Mouse (Mus musculus): ENCODE results near the gene Scarf1. TPM values are rescaled to one million over a fixed set of nuclear protein-coding genes. Genes with fewer than 3 reads are reported as not detected.

Gene Scarf1
- total RNA-seq (2021) = 1 to 10 TPM; 8.7 TPM
- long read RNA-seq, experiment 1, partial matches to known transcripts = 5 of 8 reads
- long read RNA-seq, experiment 1, other reads (novel, unspliced or antisense) = 0 of 8 reads
- long read RNA-seq, experiment 2, transcript Scarf1-201 (11 exons, 2,887 nt) = major isoform, 5 of 7 reads
- long read RNA-seq, experiment 2, partial matches to known transcripts = 1 of 7 reads
- long read RNA-seq, experiment 2, other reads (novel, unspliced or antisense) = 0 of 7 reads

DNA sequence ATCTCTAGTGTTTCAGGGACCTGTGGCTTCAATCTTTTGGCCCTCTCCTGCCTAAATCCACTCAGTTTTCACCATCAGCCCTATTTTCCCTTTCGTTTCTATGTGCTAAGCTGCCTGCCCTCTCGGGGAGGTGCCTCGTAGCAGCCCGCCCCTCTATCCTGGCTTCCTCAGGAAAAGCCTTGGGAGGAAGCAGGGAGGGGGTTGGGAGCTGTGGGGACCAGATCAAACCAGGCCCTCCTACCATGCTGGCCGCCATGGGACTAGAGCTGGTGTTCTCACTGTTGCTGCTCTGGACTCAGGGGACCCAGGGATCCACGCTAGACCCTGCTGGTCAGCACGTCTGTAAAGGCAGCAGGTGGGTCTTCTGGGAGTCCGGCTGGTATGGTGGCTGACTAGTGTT lies at the start of gene Scarf1:
TSS of gene Scarf1 (plus strand) at position 205 of the 400 bp plus-strand sequence.
- peak; percentile 50 to 82 for DNase-seq

DNA sequence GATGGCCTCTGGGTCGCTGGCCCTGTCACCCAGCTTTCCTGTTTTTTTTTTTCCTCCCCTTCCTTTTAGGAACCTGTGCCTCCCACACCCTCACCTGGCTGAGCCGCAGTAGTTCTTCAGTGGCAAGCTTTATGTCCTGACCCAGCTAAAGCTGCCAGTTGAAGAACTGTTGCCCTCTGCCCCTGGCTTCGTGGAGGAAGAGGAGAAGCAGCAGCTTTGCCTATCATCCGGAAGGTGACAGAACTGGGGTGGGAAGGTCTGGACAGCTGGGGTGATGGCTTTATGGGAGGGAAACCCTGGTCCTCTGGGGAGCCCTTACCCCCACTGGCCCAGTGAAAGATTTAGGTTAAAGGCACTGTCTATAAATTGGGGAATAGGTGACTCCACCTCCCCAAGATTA lies 49.7 kb upstream of the Scarf1 start:
- DNase-seq = no peak

DNA sequence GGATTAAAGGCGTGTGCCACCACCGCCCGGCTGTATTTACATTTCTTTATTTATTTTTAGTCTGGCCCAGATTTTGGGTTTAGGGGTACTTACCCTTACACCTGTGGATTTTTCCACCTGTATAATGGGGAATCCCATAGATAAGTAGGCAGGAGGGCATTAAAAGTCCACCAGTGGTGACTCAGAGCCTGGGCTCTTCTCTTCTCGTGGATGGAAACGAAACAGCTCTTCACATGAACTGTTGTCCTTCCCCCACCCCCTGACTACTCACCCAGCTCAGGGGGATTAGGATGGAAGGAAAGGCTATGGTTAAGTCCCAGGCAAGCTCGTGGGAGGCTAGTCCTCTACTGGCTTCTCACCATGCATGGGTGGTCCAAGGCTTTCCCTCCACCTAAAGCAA lies 48.9 kb upstream of the Scarf1 start:
- no peak for DNase-seq

DNA sequence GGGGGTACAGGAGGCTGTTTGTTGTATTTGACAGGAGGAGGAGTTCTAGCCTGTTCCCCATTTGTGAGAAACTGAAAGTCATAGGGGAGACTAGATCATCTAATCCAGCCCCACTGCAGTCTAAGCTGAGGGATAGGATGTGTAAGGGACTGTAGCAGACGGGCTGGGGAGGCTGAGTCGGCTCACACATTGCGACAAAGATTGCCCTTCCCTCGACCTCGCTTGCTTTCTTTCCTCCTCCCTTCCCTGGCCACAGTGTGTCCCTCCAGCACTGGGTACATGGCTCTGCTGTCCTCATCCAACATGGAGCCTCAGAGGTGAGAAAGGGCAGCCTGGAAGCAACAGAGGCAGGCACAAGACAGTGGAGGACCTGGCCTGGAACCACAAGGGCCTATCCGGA lies 48.3 kb upstream of the Scarf1 start:
- no peak for DNase-seq

DNA sequence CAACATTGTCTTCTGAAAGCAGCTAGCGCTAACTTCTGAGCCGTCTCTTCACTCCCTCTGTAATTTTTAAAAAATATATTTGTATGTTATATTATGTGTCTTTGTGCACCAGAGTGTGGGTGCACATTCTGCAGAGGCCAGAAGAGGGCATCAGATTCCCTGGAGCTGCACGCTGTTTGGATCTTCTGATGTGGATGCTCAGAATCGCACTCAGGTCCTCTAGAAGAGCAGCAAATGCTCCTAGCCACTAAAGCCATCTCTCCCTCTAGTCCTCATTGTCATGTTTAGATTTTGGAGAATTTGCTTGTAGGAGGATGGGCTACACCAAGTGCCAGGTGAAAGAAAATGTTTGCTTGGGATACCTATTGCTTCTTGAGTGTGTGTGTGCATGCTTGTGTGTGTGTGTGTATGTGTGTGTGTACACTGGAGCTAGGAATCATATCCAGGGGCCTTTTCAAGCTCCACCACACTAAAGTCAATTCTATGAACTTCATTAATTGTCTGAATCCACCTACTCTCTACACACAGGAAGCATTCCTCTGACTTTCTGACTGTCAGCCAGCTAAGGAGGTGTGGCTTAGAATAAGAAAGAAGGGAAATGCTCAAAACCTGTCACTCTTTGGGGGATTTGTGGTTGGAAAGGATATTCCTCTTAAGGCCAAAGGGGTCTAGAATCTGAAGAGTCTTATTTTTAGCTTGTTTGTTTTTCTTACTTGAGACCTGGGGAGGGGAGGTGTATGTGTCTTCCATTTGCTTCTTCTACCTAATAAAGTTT lies 46.4 kb upstream of the Scarf1 start:
- no peak for DNase-seq

DNA sequence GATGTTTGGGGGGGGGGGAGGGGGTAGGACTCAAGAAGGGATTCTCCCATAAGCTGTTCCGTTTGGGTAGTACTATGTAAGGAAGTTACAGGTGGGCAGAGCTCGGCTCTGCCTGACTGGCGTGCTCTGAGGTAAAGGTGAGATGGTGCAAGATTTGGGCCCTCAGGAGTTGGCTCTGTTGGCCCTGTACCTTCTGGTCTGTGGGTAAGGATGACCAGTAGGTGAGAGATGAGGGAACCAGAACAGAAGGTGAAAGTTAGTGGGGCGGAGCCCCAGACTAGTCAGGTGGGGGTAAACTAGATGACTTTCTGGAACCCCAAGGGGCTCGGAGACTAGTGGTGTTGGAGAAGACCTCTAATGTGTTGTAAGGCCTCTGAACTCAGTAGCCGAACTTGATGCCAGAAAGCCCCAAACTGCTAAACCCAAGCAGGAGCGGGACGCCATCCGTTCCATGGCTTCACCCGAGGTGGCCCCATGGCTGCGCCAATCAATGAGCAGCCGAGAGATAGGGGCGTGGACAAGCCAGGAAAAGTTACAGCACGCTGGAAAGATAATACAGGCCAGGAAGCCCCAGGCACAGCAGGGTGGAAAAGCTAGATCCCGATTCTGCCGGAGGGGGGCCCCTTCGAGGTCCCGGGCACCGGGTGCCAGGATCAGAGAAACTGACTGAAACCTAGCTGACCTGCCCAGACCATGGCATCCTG lies 45.7 kb upstream of the Scarf1 start:
- peak; percentile 87 for DNase-seq

DNA sequence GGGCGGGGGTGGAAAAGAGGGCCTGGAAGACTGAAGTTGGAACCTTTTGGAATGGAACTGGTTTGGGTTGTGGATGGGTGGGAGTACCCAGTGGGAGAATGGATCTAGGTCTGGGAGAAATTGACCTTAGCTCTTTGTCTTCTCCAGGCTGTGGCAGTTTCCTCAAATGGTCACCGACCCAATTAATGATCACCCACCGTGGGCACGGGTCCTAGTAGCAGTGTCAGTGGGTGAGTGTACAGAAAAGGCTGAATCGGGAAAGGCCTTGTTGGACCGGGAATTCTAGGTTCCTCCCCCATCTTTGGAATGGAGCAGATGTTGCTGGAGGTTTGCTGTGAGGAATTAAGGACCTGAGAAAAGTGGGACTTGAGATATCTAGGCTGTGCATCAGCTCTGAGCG lies 44.9 kb upstream of the Scarf1 start:
- DNase-seq = no peak

DNA sequence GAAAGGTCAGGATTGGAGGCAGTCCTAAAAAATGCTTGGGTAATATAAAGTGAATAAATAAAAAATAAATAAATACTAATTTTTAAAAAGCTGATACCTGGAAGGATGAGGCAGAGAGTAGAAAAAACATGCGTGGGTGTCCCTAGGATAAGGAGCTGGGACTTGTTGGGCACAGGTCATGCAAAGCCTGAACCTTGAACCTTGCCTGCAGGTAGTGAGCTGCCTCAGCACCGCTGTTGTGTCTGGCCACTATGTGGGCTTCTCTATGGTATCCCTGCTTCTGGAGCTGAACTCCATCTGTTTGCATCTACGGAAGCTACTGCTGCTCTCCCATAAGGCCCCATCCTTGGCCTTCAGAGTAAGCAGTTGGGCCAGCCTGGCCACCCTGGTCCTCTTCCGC lies 44.1 kb upstream of the Scarf1 start:
- DNase-seq = no peak

DNA sequence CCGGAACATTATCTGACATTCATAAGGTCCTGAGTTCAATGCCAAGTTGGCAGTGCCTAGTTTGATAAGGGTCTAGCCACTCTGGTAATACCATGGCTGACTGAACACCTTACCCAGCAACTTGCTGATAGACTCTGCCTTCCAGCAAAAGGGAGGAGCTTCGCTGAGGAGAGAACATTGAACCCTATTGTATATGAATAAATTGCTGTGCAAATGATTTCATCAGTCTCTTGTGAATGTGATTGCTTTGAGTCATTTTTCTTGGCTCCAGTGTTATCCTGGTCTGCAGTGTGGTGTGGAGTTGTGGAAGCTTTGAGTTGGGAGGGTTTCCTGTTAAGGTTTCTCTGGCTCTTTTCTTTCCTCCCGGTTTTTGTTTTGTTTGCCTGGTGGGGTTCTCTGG lies 42.7 kb upstream of the Scarf1 start:
- DNase-seq = no peak

DNA sequence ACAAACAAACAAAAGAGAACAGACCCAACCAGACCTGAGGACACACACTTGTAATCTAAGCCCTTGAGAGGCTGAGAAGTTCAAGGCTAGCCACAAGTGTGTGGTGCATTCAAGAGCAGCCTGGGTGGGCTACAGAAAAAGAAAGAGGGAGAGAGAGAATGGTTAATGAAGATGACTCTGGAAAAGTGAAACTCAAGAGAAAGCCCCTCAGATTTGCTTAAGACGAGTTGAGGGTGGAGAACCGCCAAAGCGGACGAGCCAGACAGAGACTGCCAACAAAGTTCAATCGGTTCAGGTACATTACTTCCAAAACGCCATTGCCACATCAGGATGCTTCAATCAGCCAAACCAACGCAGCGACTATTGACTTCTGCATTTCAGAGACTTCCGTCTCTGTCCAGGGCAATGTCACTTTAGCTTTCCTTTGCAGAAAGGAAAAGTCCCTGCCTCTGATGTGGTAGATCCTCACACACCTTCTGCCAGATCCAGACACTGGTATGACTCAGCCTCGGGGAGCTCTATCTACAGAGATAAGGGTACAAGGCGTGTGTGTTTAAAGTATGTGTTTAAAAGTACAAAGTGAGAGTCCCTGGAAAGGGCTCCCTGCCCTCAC lies 40.8 kb upstream of the Scarf1 start:
- no peak for DNase-seq

DNA sequence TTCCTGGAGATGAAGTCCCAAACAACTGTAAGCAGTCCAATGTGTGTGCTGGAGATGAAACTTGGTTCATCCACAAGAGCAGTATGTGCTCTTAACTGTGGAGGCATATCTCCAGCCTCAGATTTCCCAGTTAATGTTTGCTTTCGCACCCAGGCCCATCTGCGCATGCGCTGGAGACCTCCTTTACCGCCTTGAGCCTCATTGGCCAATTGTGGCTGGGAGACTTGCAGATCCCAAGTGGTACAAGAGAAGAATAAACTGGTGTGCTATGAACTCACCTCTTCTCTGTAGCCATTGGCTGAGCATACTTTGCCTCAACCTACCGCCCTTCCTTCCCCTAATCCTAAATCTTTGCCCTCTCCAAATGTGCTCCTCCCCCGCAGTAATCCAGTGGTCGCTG lies 40.0 kb upstream of the Scarf1 start:
- DNase-seq = no peak

DNA sequence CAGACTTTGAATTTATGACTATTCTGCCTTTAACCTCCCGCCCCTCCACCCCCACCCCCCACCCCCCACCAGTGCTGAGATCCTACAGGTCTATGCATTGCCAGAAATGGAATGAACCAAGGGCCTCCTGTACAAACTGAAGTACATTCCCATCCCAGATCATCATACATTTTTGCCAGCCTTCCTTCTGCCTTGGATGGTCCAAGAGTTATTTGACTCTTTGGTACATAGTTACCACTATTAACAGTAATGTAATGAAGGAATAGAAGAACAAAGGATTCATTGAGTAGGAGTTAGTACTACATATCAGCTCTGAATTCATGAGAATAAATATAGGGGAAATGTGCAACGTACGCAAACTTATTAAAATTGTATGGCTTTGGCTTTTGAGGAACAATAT lies 27.1 kb upstream of the Scarf1 start:
- DNase-seq = no peak

DNA sequence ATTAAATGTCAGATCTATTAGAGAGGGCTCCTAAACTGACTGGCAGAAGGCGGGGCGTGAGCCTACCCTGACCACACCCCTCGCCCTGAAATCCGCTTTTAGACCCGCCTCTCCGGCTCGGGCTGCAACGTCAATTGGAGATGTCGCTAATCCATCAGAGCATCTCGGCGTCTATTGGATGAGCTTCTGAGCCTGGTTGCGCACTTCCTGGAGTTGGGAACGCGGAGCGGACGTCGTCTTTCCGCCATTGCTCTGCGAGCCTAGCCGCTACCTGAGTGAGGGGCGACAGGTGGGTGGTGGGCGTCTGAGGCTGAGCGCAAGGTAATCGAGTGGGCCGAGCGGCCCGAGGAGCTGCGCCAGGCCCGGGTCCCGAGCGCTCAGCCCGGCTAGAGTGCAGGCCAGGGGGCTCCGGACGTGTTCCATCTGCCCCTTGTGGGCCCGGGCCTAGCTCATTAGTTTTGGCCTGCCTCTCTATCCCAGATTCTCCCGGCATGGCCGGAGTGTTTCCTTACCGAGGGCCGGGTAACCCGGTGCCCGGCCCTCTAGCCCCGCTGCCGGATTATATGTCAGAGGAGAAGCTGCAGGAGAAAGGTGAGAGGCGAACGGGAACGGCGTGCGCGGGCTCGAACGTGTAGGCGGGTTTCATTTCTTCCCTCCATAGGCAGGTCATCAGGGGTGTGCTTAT lies 26.6 kb upstream of the Scarf1 start, which contains the start of gene Prpf8:
TSS of gene Prpf8 (plus strand) at position 216 of the 685 bp plus-strand sequence.
- DNase-seq = peak; percentile 95 to 96

DNA sequence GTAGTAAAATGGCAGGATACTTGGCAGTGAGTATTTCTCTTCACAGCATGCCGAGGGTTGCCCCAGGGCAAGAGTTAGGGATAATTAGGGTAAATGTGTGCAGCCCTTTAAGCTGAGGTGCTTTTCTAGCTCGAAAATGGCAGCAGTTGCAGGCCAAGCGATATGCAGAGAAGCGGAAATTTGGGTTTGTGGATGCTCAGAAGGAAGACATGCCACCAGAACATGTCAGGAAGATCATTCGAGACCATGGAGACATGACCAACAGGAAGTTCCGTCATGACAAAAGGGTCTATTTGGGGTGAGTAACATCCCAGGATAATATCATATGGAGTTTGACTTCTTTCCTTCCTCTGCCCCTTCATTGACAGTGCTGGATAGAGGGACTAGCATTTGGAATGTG lies 25.8 kb upstream of the Scarf1 start:
- no peak for DNase-seq

DNA sequence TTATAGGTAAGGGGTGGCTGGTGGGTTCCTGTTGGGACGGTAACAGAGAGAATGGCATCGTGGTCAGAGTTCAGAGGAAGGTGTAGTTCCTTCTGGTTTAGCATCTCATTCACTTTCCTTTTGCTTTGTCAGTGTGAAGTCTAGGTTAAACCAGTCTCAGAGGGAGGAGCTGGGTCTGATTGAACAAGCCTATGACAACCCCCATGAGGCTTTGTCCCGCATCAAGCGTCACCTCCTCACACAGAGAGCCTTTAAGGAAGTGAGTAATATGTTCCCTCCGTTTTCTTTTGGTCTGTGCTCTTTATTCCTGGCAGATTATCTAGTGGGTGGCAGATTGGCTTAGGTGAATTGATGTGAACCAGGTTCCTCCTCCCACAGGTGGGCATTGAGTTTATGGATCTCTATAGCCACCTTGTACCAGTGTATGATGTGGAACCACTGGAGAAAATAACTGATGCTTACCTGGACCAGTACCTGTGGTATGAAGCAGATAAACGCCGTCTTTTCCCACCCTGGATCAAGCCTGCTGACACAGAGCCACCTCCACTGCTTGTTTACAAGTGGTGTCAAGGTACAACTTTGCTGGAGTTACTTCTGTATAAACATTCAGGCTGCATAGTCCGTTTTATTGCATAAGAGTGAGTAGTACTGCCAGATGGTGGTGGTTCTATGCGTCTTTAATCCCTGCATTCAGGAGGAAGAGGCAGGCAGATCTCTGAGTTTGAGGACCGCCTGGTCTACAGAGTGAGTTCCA lies 18.9 kb upstream of the Scarf1 start:
- DNase-seq = no peak

DNA sequence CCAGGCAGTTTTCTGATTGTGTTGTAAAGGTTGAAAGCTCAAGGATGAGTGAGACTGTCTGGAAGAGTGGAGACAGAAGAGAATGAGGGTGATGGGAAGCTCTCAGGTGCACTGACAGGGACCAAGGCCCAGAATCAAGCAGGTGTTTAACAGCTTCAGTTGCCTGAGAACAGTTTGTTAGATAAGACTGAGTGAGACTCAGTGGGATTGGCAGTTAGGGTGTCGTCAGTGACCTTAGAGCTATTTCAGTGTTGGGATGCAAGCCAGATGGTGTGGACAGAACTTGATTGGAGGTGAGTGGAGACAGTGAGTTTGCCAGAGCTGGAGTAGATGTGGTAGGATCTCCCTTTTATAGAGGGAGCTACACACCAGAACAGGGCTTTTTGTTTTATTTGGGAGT lies 15.2 kb upstream of the Scarf1 start:
- peak in 1 of 2 experiments; percentile 38 for DNase-seq

DNA sequence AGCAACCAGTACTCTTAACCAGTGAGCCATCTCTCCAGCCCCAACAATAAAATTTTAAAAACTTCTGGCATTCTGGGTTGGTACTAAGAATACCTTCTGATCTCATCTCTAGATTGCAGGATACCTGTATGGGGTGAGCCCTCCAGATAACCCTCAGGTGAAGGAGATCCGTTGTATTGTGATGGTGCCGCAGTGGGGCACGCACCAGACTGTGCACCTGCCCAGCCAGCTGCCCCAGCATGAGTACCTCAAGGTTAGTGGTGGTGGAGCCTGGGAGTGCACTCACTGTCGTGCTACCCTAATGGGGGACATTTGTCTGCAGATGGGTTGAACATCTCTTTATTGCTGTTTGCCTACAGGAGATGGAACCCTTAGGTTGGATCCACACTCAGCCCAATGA lies 5.2 kb upstream of the Scarf1 start:
- DNase-seq = no peak

DNA sequence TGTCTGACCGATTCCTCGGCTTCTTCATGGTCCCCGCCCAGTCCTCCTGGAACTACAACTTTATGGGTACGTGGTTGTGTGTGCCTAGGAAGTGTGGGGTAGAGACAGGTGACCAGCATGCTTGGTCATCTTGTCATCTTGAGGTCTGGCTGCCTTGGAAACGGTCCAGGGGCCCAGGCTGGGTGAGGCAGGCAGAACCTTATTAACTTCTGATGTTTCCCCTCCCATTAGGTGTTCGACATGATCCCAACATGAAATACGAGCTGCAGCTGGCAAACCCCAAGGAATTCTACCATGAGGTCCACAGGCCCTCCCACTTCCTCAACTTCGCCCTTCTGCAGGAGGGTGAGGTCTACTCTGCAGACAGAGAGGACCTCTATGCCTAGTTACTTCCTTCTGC lies 4.4 kb upstream of the Scarf1 start:
- DNase-seq = peak in 1 of 2 experiments; percentile 25

DNA sequence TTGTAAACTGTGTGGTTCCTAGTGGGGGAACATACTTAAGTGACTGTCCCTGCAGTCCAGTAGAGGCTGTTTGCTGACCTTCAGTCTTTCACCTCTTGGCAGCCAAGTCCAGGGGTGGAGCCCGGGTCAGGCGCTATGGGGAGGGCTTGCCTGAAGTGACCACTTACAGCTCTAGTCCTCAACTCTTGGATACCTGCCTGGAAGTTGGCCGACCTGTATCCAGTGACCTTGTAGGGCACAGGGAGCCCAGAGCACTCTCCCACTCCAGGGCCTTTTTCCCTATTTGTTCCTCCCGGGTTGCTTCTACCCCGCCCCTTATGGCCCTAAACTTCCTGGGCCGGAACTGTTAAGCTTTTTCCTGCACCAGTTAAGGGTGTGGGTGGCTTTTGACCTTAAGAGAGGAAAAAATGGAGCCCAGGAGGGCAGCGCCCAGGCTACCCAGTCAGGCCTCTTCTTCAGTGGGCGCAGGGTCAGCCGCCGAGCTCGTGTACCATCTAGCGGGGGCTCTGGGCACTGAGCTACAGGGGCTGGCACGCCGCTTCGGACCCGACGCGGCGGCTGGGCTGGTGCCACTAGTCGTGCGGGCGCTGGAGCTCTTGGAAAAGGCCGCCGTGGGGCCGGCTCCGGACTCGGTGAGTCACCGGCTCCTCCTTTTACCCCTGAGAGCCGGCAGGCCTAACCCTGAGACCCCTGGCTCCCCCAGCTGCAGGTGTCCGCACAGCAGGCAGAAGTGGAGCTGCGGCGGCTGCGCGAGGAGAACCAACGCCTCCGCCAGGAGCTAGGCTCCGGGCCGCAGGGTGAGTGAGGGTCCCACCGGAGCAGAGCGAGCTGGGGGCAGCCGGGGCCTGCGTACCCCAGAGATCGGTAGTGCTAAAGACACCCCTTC lies 3.4 kb upstream of the Scarf1 start, which contains the start of gene Rilp:
TSS of gene Rilp (plus strand) at position 354 of the 886 bp plus-strand sequence.
- DNase-seq = peak; percentile 85 to 86

DNA sequence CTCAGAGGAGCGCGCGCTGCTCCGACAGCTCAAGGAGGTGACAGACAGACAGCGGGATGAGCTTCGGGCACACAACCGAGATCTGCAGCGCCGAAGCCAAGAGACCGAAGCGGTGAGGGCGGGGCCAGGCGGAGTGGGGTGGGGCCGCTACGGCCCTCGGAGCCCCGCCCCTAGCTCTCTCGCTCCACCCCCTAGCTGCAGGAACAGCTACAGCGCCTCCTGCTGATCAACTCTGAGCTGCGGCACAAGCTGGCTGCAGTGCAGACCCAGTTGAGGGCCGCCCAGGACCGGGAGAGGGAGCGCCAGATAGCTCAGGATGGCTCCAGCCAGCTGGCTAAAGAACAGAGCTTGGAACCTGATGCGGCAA lies 2.7 kb upstream of the Scarf1 start:
- DNase-seq = peak; percentile 94 to 98
